Mouse (Mus musculus): ENCODE data around the gene Zc3h12c. TPM values are rescaled to one million over a fixed set of nuclear protein-coding genes. Genes with fewer than 3 reads are reported as not detected.

Zc3h12c gene
- polyA plus RNA-seq, 1 experiment from 2014 or later: 2.6 TPM

DNA sequence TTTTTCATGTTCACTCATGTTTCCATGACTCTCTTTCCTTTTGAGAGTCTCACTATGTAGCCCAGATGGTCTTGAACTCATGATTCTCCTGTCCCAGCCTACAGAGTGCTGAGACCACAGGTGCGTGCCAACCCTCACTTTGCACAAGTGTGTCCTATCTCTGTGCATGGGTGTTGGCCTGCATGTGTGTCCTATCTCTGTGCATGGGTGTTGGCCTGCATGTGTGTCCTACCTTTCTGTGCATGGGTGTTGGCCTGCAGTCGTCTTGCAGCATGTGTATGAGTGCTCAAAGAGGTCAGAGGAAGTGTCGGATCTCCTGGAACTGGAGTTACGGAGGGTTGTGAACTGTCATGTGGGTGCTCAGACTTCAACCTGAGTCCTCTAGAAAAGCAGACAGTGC is 49.2 kb downstream of the Zc3h12c start:
- Histone ChIP-seq H3K4me1 (no peaks in the 10 kb centered on the region), H3K9me3 (no peaks in the 10 kb centered on the region), H3K27ac (no peak overlapping the region), H3K27me3 (ENCODE audit: insufficient read depth, poor library complexity, severe bottlenecking) (no peaks in the 10 kb centered on the region), H3K36me3 (peaks cover 38% of the 10 kb centered on the region), H3K4me3 (no peak overlapping the region)
- DNase-seq (ENCODE audit: low spot score): no peak
- 88% methylated on average over 4 of the region's 4 CpGs for WGBS

DNA sequence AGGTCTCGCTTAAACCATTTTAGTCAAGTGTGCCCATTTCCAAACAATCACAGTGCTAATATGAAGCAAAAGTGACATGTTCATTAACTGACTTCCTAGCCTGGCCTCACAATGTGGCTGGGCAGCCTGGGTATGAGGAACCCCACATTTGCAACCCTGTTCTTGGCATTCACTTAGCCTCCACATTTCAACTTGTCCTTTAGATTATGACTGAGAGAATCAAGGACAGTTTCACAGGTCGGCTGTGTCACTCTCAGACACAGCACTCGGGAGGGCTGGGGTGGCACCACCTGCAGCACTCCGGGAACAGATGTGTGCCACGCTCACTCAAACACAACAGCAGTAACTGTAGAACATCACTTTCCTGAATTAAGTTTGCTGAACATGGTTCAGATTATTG is 55.3 kb downstream of the Zc3h12c start:
- Histone ChIP-seq H3K4me1 (peaks cover 7% of the 10 kb centered on the region; the same call in 1 of the 2 replicates), H3K27ac (no peak overlapping the region), H3K27me3 (ENCODE audit: insufficient read depth, poor library complexity, severe bottlenecking) (no peaks in the 10 kb centered on the region), H3K4me3 (no peak overlapping the region), H3K36me3 (peaks cover 22% of the 10 kb centered on the region), H3K9me3 (no peaks in the 10 kb centered on the region)
- WGBS: 88% methylated on average over 5 of the region's 5 CpGs
- no peak for DNase-seq (ENCODE audit: low spot score)

DNA sequence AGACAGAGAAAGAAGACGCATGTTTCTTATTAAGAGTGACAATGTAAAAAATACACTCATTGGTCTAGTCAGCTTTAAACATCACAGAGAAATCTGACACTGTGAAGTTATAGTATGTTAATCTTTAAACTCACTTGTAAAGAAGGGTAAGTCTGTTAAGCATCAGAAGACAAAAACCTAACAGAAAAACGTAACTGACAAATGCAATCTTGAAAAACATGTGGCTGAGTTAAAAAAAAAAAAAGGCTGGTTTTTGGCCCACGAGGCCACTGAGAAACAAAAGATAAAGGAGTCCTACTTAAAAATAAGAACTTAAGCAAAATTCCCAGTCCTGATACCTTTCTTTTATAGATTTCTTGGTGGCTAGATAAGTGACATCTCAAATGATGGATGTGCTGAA is 57.6 kb downstream of the Zc3h12c start:
- Histone ChIP-seq H3K27me3 (ENCODE audit: insufficient read depth, poor library complexity, severe bottlenecking) (no peaks in the 10 kb centered on the region), H3K27ac (no peak overlapping the region), H3K36me3 (peaks cover 6% of the 10 kb centered on the region), H3K4me3 (no peak overlapping the region), H3K4me1 (peaks cover 10% of the 10 kb centered on the region; the same call in 1 of the 2 replicates), H3K9me3 (no peaks in the 10 kb centered on the region)
- no peak for DNase-seq (ENCODE audit: low spot score)
- WGBS: 65% methylated on average over 3 of the region's 3 CpGs

DNA sequence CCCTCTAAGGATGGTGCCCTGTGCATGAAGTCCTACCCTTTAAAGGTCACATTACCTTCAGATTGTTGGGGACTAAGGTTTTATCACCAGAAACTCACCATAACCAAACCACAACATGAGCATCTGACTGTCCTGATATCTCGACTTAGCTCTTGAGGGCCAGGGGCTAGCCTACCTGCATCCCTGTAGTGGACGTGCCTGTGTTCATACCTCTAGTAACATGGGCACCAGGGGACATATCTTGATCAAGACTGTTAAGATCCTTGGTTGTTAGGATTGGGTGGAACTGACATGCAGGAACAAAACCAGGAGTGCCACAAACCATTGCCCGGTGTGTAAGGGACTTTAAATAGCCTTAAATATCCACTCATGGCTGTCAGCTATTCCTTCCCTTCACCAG is 61.2 kb downstream of the Zc3h12c start:
- Histone ChIP-seq H3K4me3 (no peak overlapping the region), H3K36me3 (no peaks in the 10 kb centered on the region), H3K27ac (no peak overlapping the region), H3K27me3 (ENCODE audit: insufficient read depth, poor library complexity, severe bottlenecking) (no peaks in the 10 kb centered on the region), H3K4me1 (peaks cover 22% of the 10 kb centered on the region), H3K9me3 (no peaks in the 10 kb centered on the region)
- 86% methylated on average over 3 of the region's 3 CpGs for WGBS
- DNase-seq (ENCODE audit: low spot score): no peak

DNA sequence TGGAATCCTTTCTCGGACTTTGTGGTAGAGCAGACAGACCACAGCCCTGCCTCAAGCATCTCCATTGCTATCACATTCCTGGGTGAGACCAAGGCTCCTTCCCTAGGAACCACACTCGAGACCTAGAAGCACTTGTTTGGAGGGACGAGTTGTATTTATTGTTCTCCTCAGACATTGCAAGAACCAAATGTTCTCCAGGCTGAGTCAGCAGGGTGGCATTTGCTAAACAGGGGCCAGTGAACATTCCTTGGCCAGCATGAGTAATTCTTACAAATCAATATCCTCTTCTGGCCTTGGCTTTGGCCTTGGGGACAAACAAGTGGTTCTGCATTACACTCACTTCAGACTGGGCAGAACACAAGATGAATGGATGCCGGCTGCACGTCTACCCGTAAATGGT is 62.9 kb downstream of the Zc3h12c start:
- Histone ChIP-seq H3K4me1 (peaks cover 28% of the 10 kb centered on the region), H3K9me3 (no peaks in the 10 kb centered on the region), H3K4me3 (no peak overlapping the region), H3K27ac (no peak overlapping the region), H3K27me3 (ENCODE audit: insufficient read depth, poor library complexity, severe bottlenecking) (no peaks in the 10 kb centered on the region), H3K36me3 (no peaks in the 10 kb centered on the region)
- WGBS: 82% methylated on average over 6 of the region's 6 CpGs
- no peak for DNase-seq (ENCODE audit: low spot score)

DNA sequence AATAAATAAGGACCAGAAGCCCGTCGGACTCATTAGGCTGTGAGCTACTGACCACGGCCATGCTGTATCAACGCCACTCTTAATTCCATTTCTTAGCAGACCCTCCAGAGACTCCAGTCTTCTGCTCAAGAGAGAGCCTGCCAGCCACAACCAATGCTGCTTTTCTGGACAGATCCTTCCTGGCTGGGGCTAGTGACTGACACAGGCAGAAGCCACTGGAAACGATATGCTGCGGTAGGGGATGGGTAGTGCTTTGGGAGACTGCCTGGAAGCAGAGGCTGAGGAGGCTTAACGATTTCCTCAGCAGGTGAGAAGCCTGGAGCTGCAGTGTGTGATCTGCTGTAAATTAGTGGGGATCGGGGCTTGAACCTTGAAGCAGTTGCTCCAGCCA is 64.2 kb downstream of the Zc3h12c start:
- H3K4me3 ChIP-seq: no peak overlapping the region
- no peak for DNase-seq (ENCODE audit: low spot score)
- peaks cover 28% of the 10 kb centered on the region for H3K4me1 ChIP-seq
- no peaks in the 10 kb centered on the region for H3K36me3 ChIP-seq
- no peak overlapping the region for H3K27ac ChIP-seq
- WGBS: 72% methylated on average over 8 of the region's 8 CpGs
- H3K27me3 ChIP-seq (ENCODE audit: insufficient read depth, poor library complexity, severe bottlenecking): no peaks in the 10 kb centered on the region
- H3K9me3 ChIP-seq: no peaks in the 10 kb centered on the region

DNA sequence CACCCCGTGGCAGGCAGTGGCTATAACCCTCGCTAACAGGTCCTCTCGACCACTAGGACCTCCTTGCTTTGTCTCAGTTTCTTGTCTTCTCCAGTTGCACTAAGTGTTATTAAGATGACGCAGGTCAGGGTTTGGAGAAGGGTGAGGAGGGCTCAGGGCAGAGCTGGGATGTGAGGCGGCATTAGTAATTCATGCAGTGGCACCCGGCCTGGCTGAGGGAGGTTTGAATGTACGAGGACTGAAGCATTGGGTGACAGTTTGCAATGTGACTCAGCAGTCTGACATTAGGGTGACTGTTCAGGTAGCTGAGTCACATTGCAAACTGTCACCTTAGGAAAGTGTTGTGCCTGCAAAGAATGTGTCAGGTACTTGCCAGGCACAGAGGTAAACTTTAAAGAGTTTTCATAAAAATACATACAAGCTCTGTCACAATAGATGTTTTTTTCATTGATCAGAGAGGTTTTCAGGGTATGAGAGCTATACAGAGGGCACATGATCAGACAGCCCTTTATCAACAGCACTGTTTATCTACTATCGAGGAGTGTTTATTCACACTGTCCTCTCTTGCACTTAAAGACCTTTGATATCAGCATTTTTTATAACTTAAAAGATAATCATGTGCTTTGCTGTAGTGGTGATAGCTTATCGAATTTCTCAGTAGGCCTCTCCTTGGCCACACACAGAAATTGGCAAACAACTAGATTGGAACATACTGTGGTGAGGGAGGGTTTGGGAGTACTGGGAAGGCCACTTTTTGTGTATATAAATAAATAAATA is 64.7 kb downstream of the Zc3h12c start:
- Histone ChIP-seq H3K36me3 (no peaks in the 10 kb centered on the region), H3K9me3 (no peaks in the 10 kb centered on the region), H3K4me1 (peaks cover 26% of the 10 kb centered on the region), H3K27me3 (ENCODE audit: insufficient read depth, poor library complexity, severe bottlenecking) (no peaks in the 10 kb centered on the region), H3K4me3 (no peak overlapping the region), H3K27ac (no peak overlapping the region)
- 71% methylated on average over 9 of the region's 9 CpGs for WGBS
- no peak for DNase-seq (ENCODE audit: low spot score)

DNA sequence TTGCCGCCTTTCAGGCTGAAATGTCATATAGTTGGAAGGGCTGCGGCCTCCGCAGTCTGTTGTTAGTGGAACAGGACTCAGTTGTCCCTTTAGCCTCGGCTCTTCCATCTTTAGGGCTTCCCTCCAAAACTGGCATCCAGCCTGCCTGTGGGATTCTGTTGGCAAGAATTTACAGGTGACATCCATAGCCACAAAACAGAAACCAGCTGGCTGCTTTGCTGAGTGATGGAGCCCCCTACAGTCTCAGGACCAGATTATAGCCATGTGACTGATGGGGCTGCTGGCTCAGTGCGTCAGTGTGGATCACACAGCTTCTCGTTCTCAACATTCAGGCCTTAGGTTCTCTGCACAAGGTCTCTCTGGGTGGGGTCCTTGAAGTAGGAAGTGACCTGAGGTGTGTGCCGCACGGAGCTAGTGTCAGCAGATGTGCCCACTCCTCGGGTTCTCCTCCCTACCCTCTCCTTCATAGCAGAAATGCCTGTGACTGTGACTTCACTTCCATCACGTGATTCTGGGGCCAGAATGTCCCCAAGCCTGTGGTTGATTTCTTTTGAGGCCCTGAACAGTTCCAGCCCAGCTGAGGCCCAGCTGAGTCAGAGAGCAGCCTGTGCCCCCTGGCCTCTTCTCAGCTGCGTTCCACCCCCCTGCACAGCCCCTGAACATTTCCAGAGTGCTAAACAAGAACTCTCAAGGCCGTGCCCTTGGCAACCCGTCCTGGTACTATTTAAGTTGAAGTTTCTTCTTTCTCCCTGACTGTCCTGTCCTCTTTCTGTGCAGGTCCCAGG is 66.1 kb downstream of the Zc3h12c start:
- DNase-seq (ENCODE audit: low spot score): no peak
- WGBS: 53% methylated on average over 13 of the region's 13 CpGs
- H3K27ac ChIP-seq: peak overlapping the region; percentile 75

DNA sequence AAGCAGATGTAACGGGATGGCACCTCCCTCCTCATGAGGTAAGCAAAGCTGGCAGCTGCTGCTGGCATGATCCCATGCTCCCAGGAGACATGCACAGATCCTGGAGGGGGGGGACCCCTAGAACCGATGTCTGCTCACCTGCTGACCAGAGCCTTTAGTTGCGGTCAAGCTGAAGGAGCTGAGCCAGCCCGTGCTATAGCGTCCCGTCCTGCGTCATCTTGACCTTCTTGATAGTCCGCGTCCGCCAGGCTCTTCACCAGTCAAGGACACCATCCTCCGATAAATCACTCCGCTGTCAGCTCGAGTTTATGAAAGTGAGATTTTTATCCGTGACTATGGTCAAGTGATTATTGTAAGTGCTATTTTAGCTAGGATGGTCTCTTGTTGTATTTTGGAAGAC is 67.9 kb downstream of the Zc3h12c start:
- no peaks in the 10 kb centered on the region for H3K27me3 ChIP-seq (ENCODE audit: insufficient read depth, poor library complexity, severe bottlenecking)
- H3K9me3 ChIP-seq: no peaks in the 10 kb centered on the region
- peaks cover 22% of the 10 kb centered on the region for H3K4me1 ChIP-seq
- DNase-seq (ENCODE audit: low spot score): no peak
- no peak overlapping the region for H3K27ac ChIP-seq
- WGBS: 82% methylated on average over 14 of the region's 14 CpGs
- H3K36me3 ChIP-seq: no peaks in the 10 kb centered on the region
- no peak overlapping the region for H3K4me3 ChIP-seq

More for the DNA sequence above, 66.1 kb downstream of the Zc3h12c start:
- Histone ChIP-seq H3K4me3 (no peak overlapping the region), H3K27me3 (ENCODE audit: insufficient read depth, poor library complexity, severe bottlenecking) (no peaks in the 10 kb centered on the region), H3K36me3 (no peaks in the 10 kb centered on the region), H3K4me1 (peaks cover 21% of the 10 kb centered on the region), H3K9me3 (no peaks in the 10 kb centered on the region)

DNA sequence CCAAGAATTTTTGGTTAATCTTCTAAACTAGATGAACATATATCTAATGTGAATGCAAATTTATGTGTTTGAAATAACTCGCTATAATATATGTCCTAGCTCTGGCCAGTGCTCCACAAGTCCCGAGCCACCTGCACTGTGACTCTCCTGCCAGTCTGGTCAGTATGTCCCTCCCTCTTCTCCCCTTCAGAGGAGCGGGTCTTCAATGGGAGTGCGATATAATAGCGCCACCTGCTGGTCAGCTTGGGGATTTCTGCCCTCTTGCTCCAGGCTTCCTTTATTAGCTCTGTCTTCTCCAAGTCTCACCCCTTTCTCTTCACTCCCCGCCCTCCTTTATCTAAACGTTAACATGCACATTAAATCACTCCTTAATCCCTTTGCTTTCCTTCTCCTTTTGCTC is 69.8 kb downstream of the Zc3h12c start:
- H3K4me3 ChIP-seq: no peak overlapping the region
- DNase-seq (ENCODE audit: low spot score): peak; percentile 89
- no peaks in the 10 kb centered on the region for H3K9me3 ChIP-seq
- no peaks in the 10 kb centered on the region for H3K36me3 ChIP-seq
- 2% methylated on average over 7 of the region's 7 CpGs for WGBS
- no peak overlapping the region for H3K27ac ChIP-seq
- H3K27me3 ChIP-seq (ENCODE audit: insufficient read depth, poor library complexity, severe bottlenecking): no peaks in the 10 kb centered on the region
- H3K4me1 ChIP-seq: peaks cover 30% of the 10 kb centered on the region

DNA sequence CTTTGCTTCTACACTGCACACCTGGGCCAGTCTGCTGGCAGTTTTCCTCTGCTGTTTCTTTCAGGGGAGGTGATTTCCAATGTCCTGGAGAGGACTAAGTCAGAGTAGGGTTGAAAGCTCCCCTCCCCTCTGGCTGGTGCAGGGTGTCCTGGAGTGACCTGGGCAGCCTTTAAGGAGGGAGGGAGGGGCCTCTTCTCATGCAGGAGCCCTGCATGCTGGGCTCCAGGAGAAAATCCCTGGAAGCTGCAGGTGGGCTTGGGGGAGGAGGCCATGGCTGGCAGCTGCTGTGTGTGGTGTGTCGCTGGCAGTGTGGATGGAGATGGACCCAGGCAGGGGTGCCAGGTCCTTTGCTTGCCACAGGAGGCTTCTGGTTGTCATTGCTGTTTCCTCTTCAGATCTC is 71.0 kb downstream of the Zc3h12c start:
- H3K4me1 ChIP-seq: peaks cover 32% of the 10 kb centered on the region
- no peaks in the 10 kb centered on the region for H3K9me3 ChIP-seq
- H3K27ac ChIP-seq: no peak overlapping the region
- no peaks in the 10 kb centered on the region for H3K27me3 ChIP-seq (ENCODE audit: insufficient read depth, poor library complexity, severe bottlenecking)
- H3K4me3 ChIP-seq: no peak overlapping the region
- DNase-seq (ENCODE audit: low spot score): no peak
- WGBS: 28% methylated on average over 1 of the region's 1 CpGs
- no peaks in the 10 kb centered on the region for H3K36me3 ChIP-seq

DNA sequence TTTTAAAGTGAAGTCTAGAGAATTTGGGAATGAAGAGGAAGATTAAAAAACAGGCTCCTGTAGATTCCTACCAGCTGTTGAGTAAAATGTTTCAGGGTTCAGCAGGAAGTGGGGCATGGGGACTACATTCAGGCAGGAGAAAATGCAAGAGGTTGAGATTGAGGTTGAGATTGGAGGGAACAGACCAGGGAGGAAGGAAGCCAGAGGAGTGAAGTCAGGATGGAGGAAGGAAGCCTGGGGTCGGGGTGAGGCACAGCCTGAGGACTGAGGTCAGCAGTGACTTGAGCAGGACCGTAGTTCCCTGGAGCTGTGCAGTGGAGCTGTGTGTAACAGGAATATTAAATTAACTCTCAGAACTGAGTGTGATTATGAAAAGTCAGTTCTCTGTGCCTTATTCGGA is 72.7 kb downstream of the Zc3h12c start:
- Histone ChIP-seq H3K27me3 (ENCODE audit: insufficient read depth, poor library complexity, severe bottlenecking) (no peaks in the 10 kb centered on the region), H3K9me3 (no peaks in the 10 kb centered on the region), H3K4me1 (peaks cover 33% of the 10 kb centered on the region), H3K36me3 (peaks cover 2% of the 10 kb centered on the region; the same call in 1 of the 2 replicates), H3K27ac (no peak overlapping the region), H3K4me3 (no peak overlapping the region)
- DNase-seq (ENCODE audit: low spot score): no peak
- WGBS: 66% methylated on average over 3 of the region's 3 CpGs

DNA sequence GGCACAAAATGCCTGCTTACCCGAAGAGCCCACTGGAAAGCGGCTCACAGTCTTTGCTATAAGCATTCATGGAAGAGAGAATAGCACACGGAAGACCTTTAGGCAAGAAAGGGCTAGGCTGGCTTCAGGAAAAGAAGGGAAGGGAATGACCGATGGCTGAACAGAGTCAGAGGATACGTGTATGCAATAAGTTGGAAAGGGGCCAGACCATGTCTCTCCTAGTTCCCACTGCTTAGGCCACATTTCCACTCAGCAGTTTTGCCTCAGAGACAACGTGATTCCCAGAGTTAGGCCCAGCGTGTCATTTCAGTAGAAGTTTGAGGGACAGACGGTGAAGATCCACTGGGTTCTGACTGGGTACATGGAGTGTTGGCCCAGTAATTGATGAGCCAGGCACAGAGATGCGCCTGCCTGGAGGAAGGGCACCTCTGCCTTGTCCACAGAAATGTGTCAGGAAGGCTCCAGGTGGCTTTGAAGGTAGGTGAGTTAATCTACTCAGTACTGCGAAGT is 73.8 kb downstream of the Zc3h12c start:
- peaks cover 33% of the 10 kb centered on the region for H3K4me1 ChIP-seq
- no peaks in the 10 kb centered on the region for H3K27me3 ChIP-seq (ENCODE audit: insufficient read depth, poor library complexity, severe bottlenecking)
- no peak overlapping the region for H3K4me3 ChIP-seq
- no peak for DNase-seq (ENCODE audit: low spot score)
- peaks cover 6% of the 10 kb centered on the region; the same call in 1 of the 2 replicates for H3K36me3 ChIP-seq
- no peaks in the 10 kb centered on the region for H3K9me3 ChIP-seq
- H3K27ac ChIP-seq: no peak overlapping the region
- WGBS: 78% methylated on average over 10 of the region's 10 CpGs

All from heart, embryonic 10.5 days (tissue).